Mouse (Mus musculus) limb, embryonic 14.5 days (tissue): ENCODE results near the gene Dusp9. TPM values are rescaled to one million over a fixed set of nuclear protein-coding genes. Genes with fewer than 3 reads are reported as not detected.
A peak's percentile ranks its signal among the peaks of the same experiment; 100 is the strongest.

Source experiments
- ATAC-seq: fragments of 200-750 bp; cut with Nextera tagmentation; 2 replicates; pipeline ENCODE4 v1.8.0; 2017; ENCODE audit warnings: low read depth, moderate number of reproducible peaks, moderate TSS enrichment; ENCODE audit not compliant: low FRiP score
- DNase-seq: peaks from one replicate; pipeline ENCODE4 v3.0.0-alpha.2; 2015; ENCODE audit warnings: low spot score
- H3K27ac ChIP-seq: fragments of 300-500 bp; sonication (generic); replicated peaks from 2 replicates; pipeline ENCODE4 v1.5.1; 2014; ENCODE audit warnings: low read depth, mild to moderate bottlenecking, low read length, moderate library complexity, mixed read lengths
- H3K27me3 ChIP-seq: fragments of 300-500 bp; sonication (generic); 2 replicates; pipeline ENCODE4 v1.6.1; 2014; ENCODE audit warnings: low read length, mixed read lengths; ENCODE audit not compliant: control insufficient read depth, insufficient read depth
- H3K36me3 ChIP-seq: fragments of 300-500 bp; sonication (generic); 2 replicates; pipeline ENCODE4 v1.6.1; 2014; ENCODE audit warnings: mild to moderate bottlenecking, low read length, moderate library complexity, mixed read lengths; ENCODE audit not compliant: control insufficient read depth, insufficient read depth
- H3K4me1 ChIP-seq: fragments of 300-500 bp; sonication (generic); 2 replicates; pipeline ENCODE4 v1.6.1; 2014; ENCODE audit warnings: antibody characterized with exemption, low read length, mixed read lengths; ENCODE audit not compliant: control insufficient read depth, insufficient read depth
- H3K4me2 ChIP-seq: fragments of 300-500 bp; sonication (generic); replicated peaks from 2 replicates; pipeline ENCODE4 v1.6.1; 2014; ENCODE audit warnings: low read depth, mild to moderate bottlenecking, low read length, moderate library complexity; ENCODE audit not compliant: severe bottlenecking
- H3K4me3 ChIP-seq: fragments of 300-500 bp; sonication (generic); replicated peaks from 2 replicates; pipeline ENCODE4 v1.5.1; 2014; ENCODE audit warnings: low read length
- H3K9ac ChIP-seq: fragments of 300-500 bp; sonication (generic); 2 replicates; pipeline ENCODE4 v1.6.1; 2014; ENCODE audit warnings: mild to moderate bottlenecking, low read depth, low read length, moderate library complexity; ENCODE audit not compliant: severe bottlenecking
- H3K9me3 ChIP-seq: fragments of 300-500 bp; sonication (generic); 2 replicates; pipeline ENCODE4 v1.6.1; 2016; ENCODE audit warnings: low read length; ENCODE audit not compliant: control insufficient read depth
- POLR2A ChIP-seq: fragments of 200-500 bp; IDR thresholded peaks from 2 replicates; pipeline ENCODE4 v1.8.0; 2012; ENCODE audit warnings: inconsistent platforms, mild to moderate bottlenecking, moderate library complexity, borderline replicate concordance; ENCODE audit not compliant: insufficient read depth, insufficient read length; ENCODE audit errors: extremely low read depth
- WGBS: fragments of 180-500 bp; shearing (Covaris S2); extraction: QIAGEN DNeasy Blood & Tissue Kit; methylation state at CpG from one replicate; pipeline ENCODE4 v1.1.7; 2014; 5-methylcytosine and 5-hydroxymethylcytosine counted together
- polyA plus RNA-seq, 2 experiments: library from polyadenylated mRNA; depleted of rRNA in 1 of 2; stranded (reverse) in 1 of 2; unstranded in 1 of 2; fragments of >200 nt; fragmentation: Nextera tagmentation in 1 of 2; extraction: Ambion mirVana in 1 of 2; gene quantifications; 2 replicates each; pipeline versions ENCODE4 v1.2.1 to v1.2.3; 2012 to 2014

The Dusp9 gene
- polyA plus RNA-seq, 2 experiments = 2.4 to 10.9 TPM

DNA sequence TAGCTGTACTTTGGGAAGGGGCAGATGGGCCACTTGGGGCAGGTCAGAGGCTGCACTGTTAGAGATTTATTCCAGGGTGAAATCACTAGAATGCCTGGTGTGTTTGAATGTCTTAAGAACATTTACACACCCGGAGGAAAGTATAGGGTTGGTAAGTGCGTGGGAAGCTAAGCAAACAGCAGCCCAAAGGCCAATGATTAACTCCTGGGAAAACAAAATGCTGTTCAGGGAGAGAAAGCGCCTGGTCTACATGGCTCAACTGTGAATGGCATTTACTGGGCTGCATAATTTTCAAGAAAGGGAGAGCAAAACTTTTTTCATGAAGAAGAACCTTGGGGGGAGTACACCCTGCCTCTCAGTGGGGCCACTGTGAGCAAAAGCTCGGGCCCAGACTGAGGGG is 25.6 kb upstream of the Dusp9 start:
- ATAC-seq (no peak), DNase-seq (no peak)
- H3K4me3 ChIP-seq = no peak overlapping the region
- no peak overlapping the region for H3K27ac ChIP-seq
- no peak overlapping the region for H3K4me2 ChIP-seq
- H3K27me3 ChIP-seq = no peaks in the 10 kb centered on the region
- H3K9me3 ChIP-seq = no peaks in the 10 kb centered on the region
- no peak for TF ChIP-seq POLR2A
- H3K36me3 ChIP-seq = no peaks in the 10 kb centered on the region
- no peak overlapping the region for H3K9ac ChIP-seq
- 76% methylated on average over 4 of the region's 4 CpGs for WGBS
- no peaks in the 10 kb centered on the region for H3K4me1 ChIP-seq

- no peak for DNase-seq
- Histone ChIP-seq H3K4me1 (no peaks in the 10 kb centered on the region), H3K4me2 (no peak overlapping the region), H3K4me3 (no peak overlapping the region), H3K9me3 (no peaks in the 10 kb centered on the region), H3K27me3 (no peaks in the 10 kb centered on the region), H3K9ac (no peak overlapping the region), H3K36me3 (no peaks in the 10 kb centered on the region), H3K27ac (no peak overlapping the region)
- WGBS = 93% methylated on average over 1 of the region's 1 CpGs
- TF ChIP-seq POLR2A = no peak
- ATAC-seq = no peak
Observed at GRCm38 (mm10) chrX:73615876-73616275, 23.3 kb upstream of the Dusp9 start.

DNA sequence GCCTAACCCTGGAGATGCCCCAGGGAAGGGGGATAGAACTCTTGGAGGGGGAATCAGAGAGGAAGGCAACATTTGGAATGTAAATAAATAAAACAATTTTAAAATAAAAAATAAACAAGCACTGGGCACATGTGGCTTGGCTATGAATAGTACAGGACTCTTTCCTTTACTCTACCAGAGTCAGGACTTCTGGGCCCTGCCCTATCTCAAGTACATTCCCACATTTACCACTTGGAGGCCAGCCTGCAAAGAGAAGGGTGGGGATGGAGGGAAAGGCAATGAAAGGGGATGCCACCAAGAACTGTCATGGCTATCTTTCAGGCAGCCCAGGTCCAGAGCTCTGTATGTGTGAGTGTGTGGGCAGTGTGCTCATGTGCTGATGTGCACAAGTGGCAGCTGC is 19.8 kb upstream of the Dusp9 start:
- DNase-seq = no peak
- H3K4me1 ChIP-seq = no peaks in the 10 kb centered on the region
- H3K36me3 ChIP-seq = no peaks in the 10 kb centered on the region
- no peaks in the 10 kb centered on the region for H3K27me3 ChIP-seq
- no peak for TF ChIP-seq POLR2A
- H3K9ac ChIP-seq = no peak overlapping the region
- ATAC-seq = no peak
- H3K9me3 ChIP-seq = no peaks in the 10 kb centered on the region
- H3K27ac ChIP-seq = no peak overlapping the region
- H3K4me2 ChIP-seq = no peak overlapping the region
- no peak overlapping the region for H3K4me3 ChIP-seq

DNA sequence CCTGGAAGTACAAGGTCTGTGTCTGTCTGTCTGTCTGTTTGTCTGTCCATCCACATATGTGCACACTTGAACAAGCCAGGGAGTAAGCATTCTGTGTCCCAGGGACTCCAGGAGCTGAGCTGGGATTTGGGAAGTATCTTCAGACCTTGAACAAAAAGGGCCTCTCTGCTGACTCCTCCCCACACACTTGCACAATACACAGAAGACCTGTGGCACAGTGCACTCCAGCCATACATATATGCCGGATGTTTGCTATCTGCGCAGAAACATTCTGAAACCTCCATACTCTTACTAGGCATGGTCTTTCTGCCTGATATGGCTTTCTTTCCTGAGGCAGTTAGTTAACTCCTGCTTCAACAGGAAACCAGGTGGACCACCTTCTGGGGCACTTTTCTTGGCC is 19.3 kb upstream of the Dusp9 start:
- Histone ChIP-seq H3K36me3 (no peaks in the 10 kb centered on the region), H3K4me1 (no peaks in the 10 kb centered on the region), H3K27ac (no peak overlapping the region), H3K9me3 (no peaks in the 10 kb centered on the region), H3K4me2 (no peak overlapping the region), H3K27me3 (no peaks in the 10 kb centered on the region), H3K9ac (no peak overlapping the region), H3K4me3 (no peak overlapping the region)
- WGBS = 83% methylated on average over 2 of the region's 2 CpGs
- DNase-seq (no peak), ATAC-seq (no peak)
- TF ChIP-seq POLR2A = no peak

- Histone ChIP-seq H3K27me3 (no peaks in the 10 kb centered on the region), H3K4me2 (no peak overlapping the region), H3K9me3 (no peaks in the 10 kb centered on the region), H3K27ac (no peak overlapping the region), H3K4me3 (no peak overlapping the region), H3K4me1 (no peaks in the 10 kb centered on the region), H3K36me3 (no peaks in the 10 kb centered on the region), H3K9ac (no peak overlapping the region)
- TF ChIP-seq POLR2A = no peak
- no peak for DNase-seq
- ATAC-seq = no peak
Observed at GRCm38 (mm10) chrX:73626981-73627380, 12.2 kb upstream of the Dusp9 start.

DNA sequence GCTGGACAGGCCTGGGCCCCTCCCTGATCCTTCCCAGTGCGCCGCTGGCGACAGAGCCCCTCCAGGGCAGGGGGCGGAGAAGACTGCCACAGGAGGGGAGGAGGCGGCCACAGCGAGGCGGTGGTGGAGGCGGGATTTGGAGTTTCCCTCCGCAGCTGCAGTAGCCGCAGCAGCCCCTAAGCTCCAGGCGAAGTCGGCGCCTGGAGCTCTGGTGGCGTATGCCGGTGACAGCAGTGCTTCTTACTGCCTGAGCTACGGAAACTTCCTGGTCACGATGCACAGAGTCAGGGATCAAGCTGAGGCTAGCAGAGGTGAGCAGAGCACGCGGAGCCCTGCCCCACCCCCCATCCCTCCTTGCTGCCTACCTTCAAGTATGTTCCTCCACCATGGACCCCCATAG is 3.8 kb upstream of the Dusp9 start:
- TF ChIP-seq POLR2A = no peak
- no peaks in the 10 kb centered on the region for H3K9me3 ChIP-seq
- WGBS = 15% methylated on average over 18 of the region's 19 CpGs
- peak overlapping the region; percentile 43 for H3K4me2 ChIP-seq
- no peak for ATAC-seq
- no peaks in the 10 kb centered on the region for H3K4me1 ChIP-seq
- peak overlapping the region; percentile 16; the same call in 1 of the 2 replicates for H3K4me3 ChIP-seq
- no peak overlapping the region for H3K27ac ChIP-seq
- no peak for DNase-seq
- H3K27me3 ChIP-seq = peaks cover 20% of the 10 kb centered on the region; the same call in 1 of the 2 replicates
- H3K36me3 ChIP-seq = no peaks in the 10 kb centered on the region
- H3K9ac ChIP-seq = no peak overlapping the region
